Mouse (Mus musculus) adrenal gland, adult 10 weeks (tissue): Measurements from ENCODE around the gene Olfr1248. TPM values are rescaled to one million over a fixed set of nuclear protein-coding genes. Genes with fewer than 3 reads are reported as not detected.

ENCODE experiments used
- polyA plus RNA-seq: library from polyadenylated mRNA; stranded (reverse); fragments of 350-450 nt; fragmentation: Illumina TruSeq; extraction: RNeasy Lipid Tissue Mini Kit (QIAGEN cat#74804); gene quantifications from one replicate; pipeline ENCODE4 v1.2.3, GENCODE M21; 2014; ENCODE audit warnings: low read depth, low replicate concordance

Gene Olfr1248
- not detected for polyA plus RNA-seq

DNA sequence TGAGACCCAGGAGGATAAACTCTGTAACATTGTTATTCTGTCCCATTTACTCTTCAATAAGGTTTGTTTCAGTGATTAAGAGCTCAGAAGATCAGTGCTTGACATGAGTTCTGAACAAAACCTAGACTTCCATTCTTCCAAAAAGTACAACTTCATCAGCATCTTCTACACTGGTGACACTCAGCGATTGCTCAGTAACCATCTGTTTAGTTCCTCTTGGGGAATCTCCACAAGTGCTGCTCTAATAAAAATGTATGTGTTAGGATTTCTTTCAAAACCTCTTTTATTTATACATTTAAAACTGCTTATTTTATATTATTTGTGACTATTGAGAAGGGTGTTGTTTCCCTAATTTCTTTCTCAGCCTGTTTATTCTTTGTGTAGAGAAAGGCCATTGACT is at the start of gene Olfr1248:
Olfr1248 (minus strand) TSS at position 101 of the 400 bp plus-strand sequence.

DNA sequence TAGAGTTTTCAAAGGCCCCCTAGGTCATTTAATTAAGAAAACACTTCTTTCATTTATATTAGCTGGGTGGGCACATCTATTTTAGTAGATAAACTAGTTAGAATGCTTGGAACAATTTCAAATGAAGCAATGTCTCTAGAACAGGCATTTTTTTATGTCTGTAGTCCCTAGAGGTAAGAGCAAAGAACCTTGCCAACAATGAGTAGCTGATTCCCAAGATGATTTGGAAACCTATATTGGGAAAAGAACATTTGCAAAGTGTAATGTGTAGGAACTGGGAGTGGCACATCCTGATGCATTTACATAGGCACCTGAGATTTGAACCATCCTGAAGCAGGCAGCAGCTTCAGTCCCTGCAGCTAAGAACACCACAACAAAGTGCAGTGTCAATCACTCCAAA is 43.3 kb upstream of the Olfr1248 start, which contains the start of gene Olfr1250:
Olfr1250 (minus strand) TSS at position 101 of the 400 bp plus-strand sequence.

DNA sequence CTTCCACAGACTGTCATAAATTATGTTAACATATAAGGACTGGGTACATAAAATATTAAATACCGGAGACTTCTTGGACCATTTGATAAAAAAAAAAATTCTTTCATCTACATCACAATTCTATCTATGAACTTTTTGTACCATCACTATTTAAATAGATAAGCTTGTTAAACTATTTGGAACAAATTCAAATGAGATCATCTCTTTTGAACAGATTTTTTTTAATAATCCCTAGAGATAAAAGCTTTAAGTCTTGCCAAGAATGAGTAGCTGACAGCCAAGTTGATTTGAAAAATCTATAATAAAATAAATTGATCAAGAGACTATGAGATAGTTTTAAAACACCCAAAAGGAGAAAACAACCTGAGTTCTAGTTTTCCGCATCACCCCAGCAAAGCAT is 16.8 kb upstream of the Olfr1248 start, which contains the start of gene Olfr1249:
Olfr1249 (minus strand) TSS at position 101 of the 400 bp plus-strand sequence.

DNA sequence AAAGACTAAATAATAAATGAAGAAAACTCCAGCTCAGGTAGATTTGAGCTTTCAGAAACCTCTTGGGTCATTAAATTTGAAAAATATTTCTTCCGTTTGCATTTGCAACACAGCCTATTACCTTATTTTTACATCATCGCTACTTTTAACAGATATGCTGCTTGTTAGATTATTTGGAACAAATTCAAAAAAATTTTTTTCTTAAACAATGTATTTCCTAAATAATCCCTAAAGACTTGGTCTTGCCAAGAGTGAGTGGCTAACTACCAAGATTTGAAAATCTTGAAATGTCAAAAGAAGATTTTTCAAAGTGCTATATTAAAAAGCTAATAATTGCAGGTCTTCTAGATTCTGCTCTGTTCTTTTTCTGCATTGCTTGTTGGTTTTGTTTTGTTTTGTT is 4.0 kb downstream of the Olfr1248 start, which contains the start of gene Olfr1247:
Olfr1247 (minus strand) TSS at position 101 of the 400 bp plus-strand sequence.

DNA sequence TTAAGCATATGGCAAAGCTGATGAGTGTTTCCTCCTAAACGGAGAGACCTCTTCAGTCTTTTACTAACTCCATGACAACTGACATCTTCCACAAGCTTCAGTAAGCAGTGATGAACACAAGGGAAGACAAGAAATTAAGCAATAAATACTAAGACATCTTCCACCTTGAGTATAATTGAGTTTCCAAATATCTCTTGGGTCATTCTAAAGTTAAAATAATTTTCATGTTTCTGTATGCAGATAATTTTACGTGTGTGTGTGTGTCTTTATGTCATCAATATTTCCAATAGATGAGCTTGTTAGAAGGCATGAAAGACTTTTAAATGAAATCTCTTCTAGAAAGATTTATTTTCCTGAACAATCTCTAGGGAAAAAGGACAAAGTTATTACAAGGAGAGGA is 25.0 kb downstream of the Olfr1248 start, which contains the start of gene Olfr1246:
Olfr1246 (minus strand) TSS at position 101 of the 400 bp plus-strand sequence.

DNA sequence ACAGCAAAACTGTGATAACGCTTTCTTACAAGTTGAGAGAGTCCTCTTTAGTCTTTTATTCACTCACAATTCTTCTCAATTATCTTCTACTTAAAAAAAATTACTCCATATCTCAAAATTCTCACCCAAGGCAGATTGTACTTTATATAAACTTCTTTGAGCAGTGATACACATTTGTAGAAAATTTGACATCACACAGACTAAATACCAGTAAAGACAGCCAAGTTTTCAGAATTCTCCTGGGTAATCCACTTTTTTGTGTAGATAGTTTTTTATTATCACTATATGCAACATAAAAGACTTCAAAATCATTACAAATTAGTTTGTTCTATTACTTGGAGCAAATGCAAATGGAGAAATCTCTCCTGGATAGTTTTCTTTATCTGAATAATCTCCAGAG is 39.7 kb downstream of the Olfr1248 start, which contains the start of gene Olfr1245:
Olfr1245 (minus strand) TSS at position 101 of the 400 bp plus-strand sequence.

Other genes starting within 250 kb of the Olfr1248 start
- not detected for gene Olfr1238, start 208.6 kb downstream of the Olfr1248 start, polyA plus RNA-seq
- not detected for gene Olfr1239, start 197.8 kb downstream of the Olfr1248 start, polyA plus RNA-seq
- not detected for gene Olfr1240, start 175.2 kb downstream of the Olfr1248 start, polyA plus RNA-seq
- not detected for gene Olfr1241, start 131.1 kb downstream of the Olfr1248 start, polyA plus RNA-seq
- not detected for gene Olfr1242, start 119.9 kb downstream of the Olfr1248 start, polyA plus RNA-seq
- gene Olfr1243, start 86.8 kb downstream of the Olfr1248 start, polyA plus RNA-seq, result not detected
- gene Olfr1245, start 39.8 kb downstream of the Olfr1248 start, polyA plus RNA-seq, result not detected
- not detected for gene Olfr1246, start 25.1 kb downstream of the Olfr1248 start, polyA plus RNA-seq
- not detected for gene Olfr1247, start 4.1 kb downstream of the Olfr1248 start, polyA plus RNA-seq
- not detected for gene Olfr1249, start 16.7 kb upstream of the Olfr1248 start, polyA plus RNA-seq
- not detected for gene Olfr1250, start 43.2 kb upstream of the Olfr1248 start, polyA plus RNA-seq
- gene Olfr1251, start 53.7 kb upstream of the Olfr1248 start, polyA plus RNA-seq, result not detected
- gene Olfr1252, start 106.8 kb upstream of the Olfr1248 start, polyA plus RNA-seq, result not detected
- gene Olfr1253, start 138.8 kb upstream of the Olfr1248 start, polyA plus RNA-seq, result not detected
- not detected for gene Olfr1254, start 175.4 kb upstream of the Olfr1248 start, polyA plus RNA-seq
- gene Olfr1255, start 193.8 kb upstream of the Olfr1248 start, polyA plus RNA-seq, result not detected
- gene Olfr1256, start 223.3 kb upstream of the Olfr1248 start, polyA plus RNA-seq, result not detected
- gene Olfr48, start 230.0 kb upstream of the Olfr1248 start, polyA plus RNA-seq, result not detected